Mouse (Mus musculus) right cerebral cortex, postnatal 36 days (tissue): ENCODE data around the gene Ppard.
"Not testable (repeated sequence)": the region's sequence is repeated elsewhere in the genome, so short reads cannot be mapped to it uniquely, and the experiment has no call there.

ENCODE experiments used
- DNase-seq, 2 experiments: peaks; one replicate each; pipeline ENCODE4 v3.0.0; 2022; ENCODE audit warnings: low spot score in 2 of 2, mixed read lengths in 1 of 2

The Ppard gene

GRCm38 (mm10) chr17:28232475-28233060 lies at the start of gene Ppard:
Ppard (plus strand) TSS chr17:28232700.
- DNase-seq: peak; percentile 95

DNA sequence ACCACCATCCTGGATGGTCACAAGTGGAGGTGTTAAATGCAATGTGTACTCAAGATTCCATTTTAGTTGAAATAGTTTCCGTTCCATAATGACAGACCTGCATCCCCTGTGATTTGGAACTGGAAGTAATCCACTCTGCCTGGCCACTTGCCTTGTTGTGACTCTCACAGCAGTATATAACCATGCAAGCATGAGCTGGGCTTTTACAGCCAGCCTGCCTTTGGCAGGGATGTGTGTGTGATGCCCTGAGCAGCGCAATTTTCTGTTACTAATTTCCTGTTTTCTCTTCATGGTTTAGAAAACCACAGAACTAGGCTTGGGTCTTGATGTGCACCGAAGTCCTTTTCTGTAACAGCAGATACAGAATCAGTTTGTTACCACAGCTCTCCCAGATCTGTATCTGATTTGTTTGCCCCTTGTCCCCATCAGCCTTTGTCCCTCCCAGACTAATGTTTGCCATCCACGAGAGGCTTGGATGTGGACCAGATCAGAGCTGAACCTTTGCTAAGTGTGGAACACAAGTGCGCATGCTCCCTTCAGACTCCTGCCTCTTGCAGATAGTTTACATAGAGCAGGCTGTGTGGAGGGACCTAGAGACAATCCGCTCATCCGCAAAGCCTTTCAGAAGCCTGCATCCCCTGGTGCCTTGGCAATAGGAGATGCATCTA lies 47.4 kb upstream of the Ppard start:
- no peak for DNase-seq

DNA sequence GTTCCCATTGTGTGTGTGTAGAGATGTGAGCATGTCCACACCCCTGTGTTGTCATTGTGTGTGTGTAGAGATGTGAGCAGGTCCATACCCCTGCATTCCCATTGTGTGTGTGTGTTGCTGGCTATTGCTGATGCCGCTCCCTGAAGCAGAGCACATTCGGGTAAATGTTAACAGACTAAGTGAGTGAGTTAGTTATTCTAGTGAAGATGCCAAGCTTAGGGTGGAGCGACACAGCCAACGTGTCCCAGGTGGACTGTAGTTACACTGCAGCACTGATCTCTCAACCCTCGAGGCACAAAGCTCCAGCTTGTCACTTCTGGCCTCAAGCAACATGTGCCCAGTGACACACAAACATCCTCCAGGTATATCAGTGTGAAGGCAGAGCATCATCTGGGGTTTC lies 44.2 kb upstream of the Ppard start:
- DNase-seq: no peak

GRCm38 (mm10) chr17:28192754-28193153 lies 39.7 kb upstream of the Ppard start:
- no peak for DNase-seq

- DNase-seq: no peak
These were observed 38.9 kb upstream of the Ppard start for GRCm38 (mm10) chr17:28193559-28193958.

DNA sequence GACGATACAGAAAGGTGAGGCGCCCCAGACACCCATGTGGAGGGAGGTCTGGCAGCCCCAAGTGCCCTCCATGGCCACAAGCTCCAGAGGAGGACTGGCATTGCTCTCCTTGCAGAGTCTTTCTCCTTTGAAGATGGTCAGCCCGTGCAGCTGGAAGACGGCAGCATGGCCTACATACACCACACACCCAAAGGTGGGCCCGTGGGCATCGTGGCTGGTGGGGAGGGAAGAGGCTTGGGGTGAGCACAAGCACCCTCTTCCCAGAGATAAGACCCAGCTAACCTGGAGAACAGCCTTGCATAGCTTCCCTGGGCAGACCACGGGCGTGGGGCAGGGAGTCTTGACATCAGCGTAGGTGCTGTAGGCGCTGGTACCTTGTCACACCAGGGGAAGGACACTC lies 37.5 kb upstream of the Ppard start:
- DNase-seq: no peak

- no peak for DNase-seq
These were observed 34.9 kb upstream of the Ppard start for GRCm38 (mm10) chr17:28197646-28198045.

DNA sequence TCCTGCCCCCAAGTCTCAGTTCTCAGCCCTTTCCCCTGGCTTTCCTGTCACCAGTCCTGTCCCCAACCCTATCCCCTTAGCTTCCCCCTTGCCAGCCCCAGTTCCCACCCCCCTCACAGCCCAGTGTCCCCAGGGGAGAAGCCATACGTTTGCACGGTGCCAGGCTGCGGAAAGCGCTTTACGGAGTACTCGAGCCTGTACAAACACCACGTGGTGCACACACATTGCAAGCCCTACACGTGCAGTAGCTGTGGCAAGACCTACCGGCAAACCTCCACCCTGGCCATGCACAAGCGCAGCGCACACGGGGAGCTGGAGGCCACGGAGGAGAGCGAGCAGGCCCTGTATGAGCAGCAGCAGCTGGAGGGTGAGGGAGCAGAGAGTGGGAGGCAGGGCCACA lies 30.5 kb upstream of the Ppard start:
- no peak for DNase-seq

- DNase-seq: no peak
These were observed 28.3 kb upstream of the Ppard start for GRCm38 (mm10) chr17:28204052-28204720.

GRCm38 (mm10) chr17:28205443-28205842 lies 27.1 kb upstream of the Ppard start:
- no peak for DNase-seq

DNA sequence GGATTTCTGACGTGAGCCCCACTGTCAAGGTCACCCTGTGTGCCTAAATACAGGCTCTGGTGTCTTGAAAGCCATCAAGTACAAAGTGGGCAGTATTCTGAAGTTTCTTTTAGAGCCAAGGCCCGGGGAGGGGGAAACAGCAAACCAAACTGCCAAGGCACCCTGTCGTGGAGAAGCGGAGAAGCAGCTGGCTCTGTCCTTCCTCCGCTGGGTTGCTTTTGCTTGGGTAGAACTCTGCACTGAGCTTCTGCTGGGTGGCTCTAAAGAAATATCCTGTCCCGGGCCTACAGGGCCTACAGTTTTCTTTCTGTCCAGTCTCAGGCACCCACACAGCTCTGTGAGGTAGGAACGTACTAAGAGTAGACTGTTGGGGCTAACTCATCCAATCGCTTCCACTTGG lies 25.4 kb upstream of the Ppard start:
- no peak for DNase-seq

- no peak for DNase-seq
These were observed 24.7 kb upstream of the Ppard start, which contains the start of gene Def6 for GRCm38 (mm10) chr17:28207591-28208313. Def6 (plus strand) TSS chr17:28207778.

- no peak for DNase-seq
These were observed 24.2 kb upstream of the Ppard start for GRCm38 (mm10) chr17:28208314-28208612.

DNA sequence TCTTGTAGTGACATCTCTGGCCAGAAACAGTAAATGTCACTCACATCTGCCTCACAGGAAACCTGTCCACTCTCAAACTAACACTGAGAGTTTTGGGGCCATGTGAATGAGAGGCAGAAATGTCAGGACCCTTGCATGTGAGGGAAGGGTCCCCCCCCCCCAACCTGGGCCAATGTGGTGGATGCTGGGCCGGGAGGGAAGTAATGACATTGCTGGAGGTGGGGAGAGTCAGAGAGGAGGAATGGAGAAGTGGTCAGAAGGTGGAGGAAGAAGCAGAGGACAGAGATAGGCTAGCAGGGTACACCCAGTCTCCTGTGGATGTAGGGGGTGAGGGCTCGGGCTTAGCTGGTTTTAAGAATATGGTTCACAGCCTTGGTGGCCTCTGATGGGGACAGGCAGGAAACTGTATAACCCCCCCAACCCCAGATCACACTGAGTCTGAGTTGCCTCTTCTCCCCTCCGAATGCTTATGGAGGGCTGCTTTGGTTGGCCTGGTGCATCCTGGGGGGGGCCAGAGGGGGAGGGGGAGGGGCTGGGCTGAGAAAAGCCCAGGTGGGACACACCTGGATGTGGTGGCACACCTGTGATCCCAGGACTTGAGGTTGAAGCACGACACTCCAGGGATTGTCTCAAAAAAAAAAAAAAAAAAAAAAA lies 22.9 kb upstream of the Ppard start:
- DNase-seq: no peak

DNA sequence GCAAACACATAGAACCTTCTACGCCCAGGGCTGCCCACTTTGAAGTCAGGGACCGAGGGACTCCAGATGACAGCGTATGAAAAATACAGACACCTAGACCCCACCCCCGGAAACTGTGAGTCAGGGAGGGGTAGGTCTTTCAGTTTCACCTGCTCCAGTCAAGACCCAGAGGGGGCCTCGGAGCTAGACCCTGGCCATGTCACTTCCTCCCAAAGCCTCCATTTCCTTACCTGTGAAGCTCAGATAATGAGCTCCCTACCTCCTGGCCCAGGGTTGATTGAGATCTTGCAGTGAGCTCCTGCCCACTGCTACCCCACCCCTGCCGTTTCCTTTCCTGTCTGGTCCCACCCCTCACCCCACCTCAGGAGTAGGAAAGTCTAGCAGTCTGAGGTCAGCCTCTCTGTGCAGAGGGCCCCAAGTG lies 20.6 kb upstream of the Ppard start:
- DNase-seq: no peak

- no peak for DNase-seq
These were observed 20.1 kb upstream of the Ppard start for GRCm38 (mm10) chr17:28212391-28212790.

- no peak for DNase-seq
These were observed 19.3 kb upstream of the Ppard start for GRCm38 (mm10) chr17:28213236-28213635.

DNA sequence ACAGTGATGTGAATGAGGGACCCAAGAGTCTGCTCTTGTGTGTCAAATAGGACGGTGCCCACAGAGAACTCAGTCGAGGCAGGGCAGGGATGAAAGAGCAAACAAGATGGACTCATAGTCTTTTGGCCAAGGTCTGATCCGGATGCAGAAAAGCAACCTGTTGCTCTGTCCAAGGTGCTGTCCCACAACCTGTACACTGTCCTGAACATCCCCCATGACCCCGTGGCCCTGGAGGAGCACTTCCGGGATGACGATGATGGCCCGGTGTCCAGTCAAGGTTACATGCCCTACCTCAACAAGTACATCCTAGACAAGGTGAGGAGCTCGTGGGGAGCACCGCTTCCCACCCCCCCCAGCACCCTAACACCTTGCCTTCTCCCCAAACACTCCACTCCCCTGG lies 15.7 kb upstream of the Ppard start:
- no peak for DNase-seq

DNA sequence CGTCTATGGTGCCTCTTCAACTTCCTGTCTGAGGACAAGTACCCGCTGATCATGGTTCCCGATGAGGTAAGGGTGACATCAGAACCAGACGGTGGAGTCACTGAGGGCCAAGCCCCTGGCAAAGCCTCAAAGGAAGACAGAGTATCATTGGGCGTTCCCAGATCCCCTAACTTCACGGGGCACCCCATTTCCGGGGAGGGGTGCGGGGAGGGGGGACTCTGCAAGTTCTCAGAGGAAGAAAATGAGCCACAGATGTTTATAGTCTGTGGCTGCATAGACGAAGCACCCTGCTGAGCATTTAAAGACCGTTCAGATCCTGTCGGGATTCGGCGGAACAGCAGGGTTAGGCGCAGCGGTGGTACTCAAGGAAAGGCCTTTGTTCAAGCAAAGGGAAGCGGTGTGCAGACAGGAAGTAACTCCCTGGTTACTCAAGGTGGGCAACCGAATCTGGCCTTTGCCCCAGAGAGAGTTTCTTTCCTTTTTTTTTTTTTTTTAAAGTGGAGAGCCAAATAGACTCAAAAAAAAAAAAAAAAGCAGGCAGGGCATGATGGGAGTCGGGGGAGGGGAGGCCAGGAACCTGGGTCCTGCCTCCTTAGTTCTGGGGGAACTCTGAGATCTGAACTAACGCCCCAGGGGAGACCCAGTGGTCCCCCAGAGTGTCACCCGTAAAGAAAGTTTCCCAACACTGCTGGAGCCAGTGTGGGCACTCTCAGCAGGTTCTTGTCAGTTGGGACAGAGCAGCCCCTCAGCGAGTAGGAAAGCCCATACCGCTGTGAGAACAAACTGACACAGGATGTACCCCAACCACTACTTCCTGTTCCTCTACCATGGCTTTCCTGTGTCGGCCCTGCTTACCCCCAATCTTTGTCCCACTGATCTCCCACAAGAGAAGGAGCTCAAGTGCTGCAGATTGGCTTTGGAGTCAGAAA lies 14.5 kb upstream of the Ppard start:
- no peak for DNase-seq

DNA sequence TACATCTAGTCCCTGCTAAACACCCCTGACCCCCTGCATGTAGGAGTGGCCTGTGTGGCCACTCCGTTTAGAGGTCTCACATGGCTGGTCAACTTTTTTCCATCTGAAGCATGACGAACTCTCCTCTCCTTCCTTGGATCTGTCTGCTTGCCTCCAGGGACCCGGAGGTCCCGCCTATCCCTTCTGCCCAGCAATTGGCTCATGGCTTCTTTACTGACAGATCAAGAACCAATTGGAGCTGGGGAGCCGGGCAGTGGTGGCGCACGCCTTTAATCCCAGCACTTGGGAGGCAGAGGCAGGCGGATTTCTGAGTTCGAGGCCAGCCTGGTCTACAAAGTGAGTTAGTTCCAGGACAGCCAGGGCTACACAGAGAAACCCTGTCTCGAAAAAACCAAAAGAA lies 10.0 kb upstream of the Ppard start:
- DNase-seq: not testable (repeated sequence)
